Mouse (Mus musculus) heart, embryonic 14.5 days (tissue): ENCODE results near the gene Klrb1b. TPM values are rescaled to one million over a fixed set of nuclear protein-coding genes. Genes with fewer than 3 reads are reported as not detected.

Source experiments
- ATAC-seq: fragments of 200-750 bp; cut with Nextera tagmentation; 2 replicates; pipeline ENCODE4 v1.8.0; 2017; ENCODE audit warnings: low read depth, moderate TSS enrichment; ENCODE audit not compliant: insufficient number of reproducible peaks, insufficient read depth, low FRiP score
- H3K27ac ChIP-seq, 2 experiments: fragments of 200-500 bp in 1 of 2; fragments of 300-500 bp in 1 of 2; sonication (generic) in 1 of 2; replicated peaks in 1 of 2; 2 replicates each; pipeline ENCODE4 v1.5.1; 2012 to 2014; ENCODE audit warnings: low read depth in 2 of 2, low read length in 2 of 2, control low read depth in 1 of 2, mild to moderate bottlenecking in 1 of 2, mixed read lengths in 1 of 2; ENCODE audit not compliant: control insufficient read depth in 1 of 2, insufficient read depth in 1 of 2
- H3K27me3 ChIP-seq: fragments of 300-500 bp; sonication (generic); 2 replicates; pipeline ENCODE4 v1.6.1; 2014; ENCODE audit warnings: mild to moderate bottlenecking, low read length, control low read depth; ENCODE audit not compliant: control insufficient read depth, insufficient read depth
- H3K36me3 ChIP-seq: fragments of 300-500 bp; sonication (generic); 2 replicates; pipeline ENCODE4 v1.6.1; 2014; ENCODE audit warnings: mild to moderate bottlenecking, control low read depth, low read length, mixed read lengths; ENCODE audit not compliant: control insufficient read depth, insufficient read depth
- H3K4me1 ChIP-seq, 2 experiments: fragments of 200-500 bp in 1 of 2; fragments of 300-500 bp in 1 of 2; sonication (generic) in 1 of 2; 2 replicates each; pipeline ENCODE4 v1.6.1; 2012 to 2014; ENCODE audit warnings: low read length in 2 of 2, control low read depth in 1 of 2, mixed read lengths in 1 of 2; ENCODE audit not compliant: control insufficient read depth in 2 of 2, insufficient read depth in 2 of 2
- H3K4me2 ChIP-seq: fragments of 300-500 bp; sonication (generic); 2 replicates; pipeline ENCODE4 v1.6.1; 2014; ENCODE audit warnings: mild to moderate bottlenecking, low read length
- H3K4me3 ChIP-seq, 2 experiments: fragments of 200-500 bp in 1 of 2; fragments of 300-500 bp in 1 of 2; sonication (generic) in 1 of 2; 2 replicates each; pipeline ENCODE4 v1.5.1; 2012 to 2014; ENCODE audit warnings: low read length in 2 of 2, mild to moderate bottlenecking in 2 of 2, control low read depth in 1 of 2, low read depth in 1 of 2, moderate library complexity in 1 of 2; ENCODE audit not compliant: control insufficient read depth in 1 of 2, insufficient read depth in 1 of 2
- H3K9ac ChIP-seq: fragments of 300-500 bp; sonication (generic); 2 replicates; pipeline ENCODE4 v1.6.1; 2014; ENCODE audit warnings: mild to moderate bottlenecking, low read length
- H3K9me3 ChIP-seq: fragments of 300-500 bp; sonication (generic); 2 replicates; pipeline ENCODE4 v1.6.1; 2016; ENCODE audit warnings: low read length, control low read depth; ENCODE audit not compliant: control insufficient read depth
- WGBS: fragments of 180-500 bp; shearing (Covaris S2); extraction: QIAGEN DNeasy Blood & Tissue Kit; methylation state at CpG from one replicate; pipeline ENCODE4 v1.1.7; 2014; 5-methylcytosine and 5-hydroxymethylcytosine counted together
- polyA plus RNA-seq: library from polyadenylated mRNA; unstranded; fragments of >200 nt; fragmentation: Nextera tagmentation; extraction: Ambion mirVana; gene quantifications from 2 replicates; pipeline ENCODE4 v1.2.1, GENCODE M21; 2014

Gene Klrb1b
- polyA plus RNA-seq, 1 experiment from 2014 or later, result not detected

DNA sequence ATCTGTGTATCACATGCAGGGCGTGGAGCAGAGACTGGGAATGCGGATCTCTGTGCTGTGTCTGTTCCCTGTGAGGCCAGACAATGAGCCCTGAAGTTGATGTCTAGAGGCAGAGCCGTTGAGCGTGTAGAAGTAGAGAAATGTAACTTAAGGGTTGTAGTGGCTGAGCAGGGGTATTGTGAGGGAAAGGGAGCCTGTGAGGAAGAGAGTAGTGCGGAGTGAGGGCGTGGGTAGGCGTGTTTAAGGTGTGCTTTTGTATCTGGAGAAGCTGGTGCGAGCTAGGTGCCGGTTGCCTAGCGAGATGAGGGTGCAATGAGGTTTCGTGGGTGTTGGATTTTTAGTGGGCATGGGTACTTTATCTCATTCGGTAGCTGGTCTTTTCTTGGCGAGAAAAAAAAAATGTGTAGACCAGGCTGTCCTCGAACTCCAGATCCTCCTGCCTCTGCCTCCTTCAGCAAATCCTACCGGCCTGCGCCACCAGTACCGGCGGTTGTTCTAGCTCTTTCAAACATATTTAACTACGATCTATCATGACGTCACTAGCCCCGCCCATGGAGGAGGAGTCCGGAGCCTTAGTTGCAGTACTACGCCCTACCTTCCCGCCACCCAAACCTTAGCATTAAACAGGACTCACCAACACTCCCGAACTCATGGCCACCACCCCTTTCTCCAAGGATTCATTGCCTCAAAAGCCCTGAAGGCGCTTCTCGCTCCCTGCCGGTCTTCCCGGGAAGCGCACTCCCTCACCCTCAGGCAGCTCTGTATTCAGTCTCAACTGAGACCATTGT is 62.2 kb downstream of the Klrb1b start:
- WGBS, result 1% methylated on average over 30 of the region's 30 CpGs
- peak overlapping the region; percentile 76 for H3K9ac ChIP-seq
- peak; percentile 95 for ATAC-seq

More for the DNA sequence above, 62.2 kb downstream of the Klrb1b start:
- H3K4me1 ChIP-seq, result no peaks in the 10 kb centered on the region
- peak overlapping the region; percentile 61 to 77 for H3K4me3 ChIP-seq
- peak overlapping the region; percentile 53 to 61; a peak in 2 of 4 replicates for H3K27ac ChIP-seq
- no peaks in the 10 kb centered on the region for H3K36me3 ChIP-seq
- H3K27me3 ChIP-seq, result no peaks in the 10 kb centered on the region
- no peaks in the 10 kb centered on the region for H3K9me3 ChIP-seq
- H3K4me2 ChIP-seq, result peak overlapping the region; percentile 81

Other genes with a start within 250 kb of the Klrb1b start
- gene A2ml1, start 244.7 kb downstream of the Klrb1b start, polyA plus RNA-seq, result 0.16 and 0.47 TPM in 2 replicates
- not detected in 2 replicates for gene Klrb1a, start 202.8 kb downstream of the Klrb1b start, polyA plus RNA-seq
- not detected in 2 replicates for gene Clec2h, start 163.9 kb downstream of the Klrb1b start, polyA plus RNA-seq
- gene Klrb1, start 103.3 kb downstream of the Klrb1b start, polyA plus RNA-seq, result not detected in 2 replicates
- gene Klrb1c, start 37.1 kb downstream of the Klrb1b start, polyA plus RNA-seq, result not detected in 2 replicates
- not detected in 2 replicates for gene Gm44511, start within 50 bp of the Klrb1b start, polyA plus RNA-seq
- 0.08 TPM in 1 of 2 replicates, not detected in the other for gene Clec2i, start 61.3 kb upstream of the Klrb1b start, polyA plus RNA-seq
- 0.34 TPM in 1 of 2 replicates, not detected in the other for gene BC035044, start 64.8 kb upstream of the Klrb1b start, polyA plus RNA-seq
- gene Clec2g, start 108.0 kb upstream of the Klrb1b start, polyA plus RNA-seq, result not detected in 2 replicates
- 0.16 and 0.27 TPM in 2 replicates for gene Klrb1f, start 219.6 kb upstream of the Klrb1b start, polyA plus RNA-seq